Mouse (Mus musculus) small intestine, adult 2 months (tissue): Measurements from ENCODE around the gene Psmc4.

Source experiments
- CTCF ChIP-seq: fragments of 200-500 bp; IDR thresholded peaks from 2 replicates; pipeline ENCODE4 v1.5.1; 2012; ENCODE audit warnings: low read depth, mild to moderate bottlenecking, control low read depth, inconsistent platforms, low read length, moderate library complexity, mixed read lengths; ENCODE audit not compliant: insufficient replicate concordance, insufficient read length; ENCODE audit errors: extremely low read depth
- POLR2A ChIP-seq: fragments of 200-500 bp; IDR thresholded peaks from 2 replicates; pipeline ENCODE4 v1.6.1; 2012; ENCODE audit warnings: low read depth, mild to moderate bottlenecking, control low read depth, inconsistent platforms, low read length, moderate library complexity

GRCm38 (mm10) chr7:28086236-28086635 lies 36.3 kb upstream of the Psmc4 start:
- TF ChIP-seq CTCF (no peak), POLR2A (no peak)
